Mouse (Mus musculus): Measurements from ENCODE around the gene Adam25. TPM values are rescaled to one million over a fixed set of nuclear protein-coding genes. Genes with fewer than 3 reads are reported as not detected.
"Not testable (repeated sequence)": the region's sequence is repeated elsewhere in the genome, so short reads cannot be mapped to it uniquely, and the experiment has no call there.

The Adam25 gene
- not detected for total RNA-seq (2021)

DNA sequence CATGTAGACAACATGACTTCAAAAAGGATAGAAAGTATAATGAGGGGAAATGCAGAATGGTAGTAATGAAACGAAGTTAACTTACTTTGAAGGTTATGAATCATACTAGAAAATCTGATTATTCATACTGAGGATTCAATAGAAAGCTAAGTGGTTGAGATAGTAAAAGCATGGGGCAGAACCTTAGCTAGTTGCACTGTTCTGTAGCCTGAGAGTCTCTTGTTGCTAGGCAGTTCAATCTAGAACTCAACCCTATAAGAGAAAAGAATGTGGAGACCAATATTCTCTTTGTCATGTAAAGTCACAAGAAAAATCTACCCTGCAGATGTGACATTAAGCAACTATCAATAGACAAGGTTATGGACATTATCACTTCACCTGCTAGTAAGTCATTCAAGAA lies at the start of gene Adam25:
Adam25 (plus strand) TSS at position 301 of the 400 bp plus-strand sequence.
- DNase-seq (ENCODE audit: low spot score); intact Hi-C loops (cut with DNase I): not testable (repeated sequence)

DNA sequence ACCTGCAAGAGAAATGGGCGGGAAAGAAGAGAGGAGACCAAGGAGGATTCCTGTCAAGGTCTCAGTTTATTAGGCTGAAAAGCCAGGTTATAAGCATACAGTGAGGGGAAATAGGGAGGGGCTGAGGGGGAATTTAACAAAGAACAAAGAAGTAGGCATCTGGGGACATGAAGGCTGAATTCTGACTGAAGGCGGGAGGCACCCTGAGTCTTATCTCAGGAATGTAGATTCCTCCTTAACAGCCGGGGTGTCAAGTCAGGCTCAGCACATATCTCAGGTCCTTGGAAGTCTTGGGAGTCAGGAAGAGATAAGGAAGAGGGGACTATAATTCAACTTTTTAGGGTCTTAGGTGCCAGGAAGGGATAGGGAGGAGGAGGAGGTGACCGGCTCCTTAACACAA lies 36.6 kb upstream of the Adam25 start:
- DNase-seq (ENCODE audit: low spot score); intact Hi-C loops (cut with DNase I): not testable (repeated sequence)

DNA sequence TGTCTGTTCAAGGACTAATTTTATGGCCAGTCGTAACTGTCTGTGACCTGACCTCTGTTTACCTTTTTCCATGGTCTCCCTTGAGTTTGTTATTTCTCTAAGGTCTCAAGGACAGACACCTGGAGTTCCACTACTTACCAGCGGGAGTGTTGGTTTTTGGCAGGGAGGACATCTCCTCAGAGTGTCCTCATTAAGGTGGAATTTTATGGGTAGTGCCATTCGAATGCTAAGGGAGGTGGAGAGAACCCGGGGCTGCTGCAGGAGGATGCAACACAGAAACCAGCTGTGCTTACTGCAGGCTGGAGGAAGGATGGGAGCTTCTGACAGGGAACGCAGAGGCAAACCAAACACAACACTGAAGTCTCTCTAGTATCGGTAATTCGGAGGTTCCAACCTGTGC lies 36.0 kb upstream of the Adam25 start:
- intact Hi-C loops (cut with DNase I): no loop called here
- DNase-seq (ENCODE audit: low spot score): no peak

DNA sequence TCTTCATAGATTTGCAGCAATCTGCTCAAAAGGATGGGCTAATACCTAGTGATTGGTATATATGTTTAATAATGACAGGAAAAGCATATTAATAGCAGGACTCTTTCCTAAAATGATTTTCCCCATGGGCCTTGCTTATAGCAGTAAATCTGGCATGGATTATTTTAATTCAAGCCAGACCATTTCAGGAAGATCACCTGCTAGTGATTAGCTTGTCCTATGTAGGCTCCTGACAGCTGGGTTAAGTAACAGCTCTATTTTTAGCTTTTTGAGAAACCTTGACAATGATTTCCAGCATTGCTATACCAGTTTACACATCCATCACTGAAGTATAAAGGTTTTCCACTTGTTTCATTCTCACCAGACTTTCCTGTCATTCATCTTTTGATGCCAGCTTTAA lies 31.3 kb downstream of the Adam25 start:
- DNase-seq (ENCODE audit: low spot score): no peak
- intact Hi-C loops (cut with DNase I): no loop called here

DNA sequence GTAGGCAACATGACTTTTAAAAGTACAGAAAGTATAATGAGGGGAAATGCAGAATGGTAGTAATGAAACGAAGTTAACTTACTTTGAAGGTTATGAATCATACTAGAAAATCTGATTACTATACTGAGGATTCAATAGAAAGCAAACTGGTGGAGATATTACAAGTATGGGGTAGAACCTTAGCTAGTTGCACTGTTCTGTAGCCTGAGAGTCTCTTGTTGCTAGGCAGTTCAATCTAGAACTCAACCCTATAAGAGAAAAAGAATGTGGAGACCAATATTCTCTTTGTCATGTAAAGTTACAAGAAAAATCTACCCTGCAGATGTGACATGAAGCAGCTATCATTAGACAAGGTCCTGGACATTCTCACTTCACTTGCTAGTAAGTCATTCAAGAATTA lies 41.0 kb downstream of the Adam25 start, which contains the start of gene Adam20:
Adam20 (plus strand) TSS at position 301 of the 400 bp plus-strand sequence.
- intact Hi-C loops (cut with DNase I); DNase-seq (ENCODE audit: low spot score): not testable (repeated sequence)

DNA sequence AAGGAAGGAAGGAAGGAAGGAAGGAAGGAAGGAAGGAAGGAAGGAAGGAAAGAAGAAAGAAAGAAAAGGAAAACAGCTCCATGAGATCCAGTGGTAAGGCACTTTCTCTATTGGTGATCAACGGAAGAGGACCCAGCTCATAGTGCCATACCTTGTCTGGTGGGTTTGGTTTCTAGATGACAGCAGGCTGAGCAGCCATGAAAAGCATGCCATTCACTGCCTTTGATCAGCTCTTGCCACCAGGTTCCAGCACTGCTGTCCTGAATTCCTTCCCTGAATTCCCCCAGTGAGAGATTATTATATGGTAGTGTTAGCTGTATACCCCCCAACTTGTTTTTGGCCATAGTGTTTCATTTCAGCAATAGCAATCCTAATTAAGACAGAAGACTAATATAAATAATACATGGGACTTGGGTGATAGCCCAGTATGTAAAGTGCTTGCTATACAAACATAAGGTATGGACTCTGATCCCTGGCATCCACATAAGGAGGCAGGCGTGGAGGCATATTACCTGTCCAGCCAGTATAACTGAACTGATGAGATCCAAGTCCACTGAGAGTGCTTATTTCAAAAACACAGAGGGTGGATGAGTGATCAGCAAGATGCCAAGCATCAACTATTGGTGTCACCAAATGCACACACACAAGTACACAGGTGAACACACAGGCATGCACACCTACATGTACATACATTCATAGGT lies 51.5 kb downstream of the Adam25 start:
- DNase-seq (ENCODE audit: low spot score): no peak
- intact Hi-C loops (cut with DNase I): no loop called here

Other genes with a start within 250 kb of the Adam25 start
- not detected for gene Adam24, start 77.1 kb upstream of the Adam25 start, total RNA-seq (2021)
- gene Adam20, start 41.1 kb downstream of the Adam25 start, total RNA-seq (2021): not detected
- gene Adam39, start 70.8 kb downstream of the Adam25 start, total RNA-seq (2021): not detected

Measured in heart, postnatal 25 days (tissue).